Mouse (Mus musculus) stomach, postnatal 0 days (tissue): ENCODE data around the gene B3galt1. TPM values are rescaled to one million over a fixed set of nuclear protein-coding genes. Genes with fewer than 3 reads are reported as not detected.

ENCODE experiments used
- ATAC-seq: fragments of 200-750 bp; cut with Nextera tagmentation; 2 replicates; pipeline ENCODE4 v1.8.0; 2017; ENCODE audit not compliant: low FRiP score, low TSS enrichment
- DNase-seq: peaks from one replicate; pipeline ENCODE4 v3.0.0-alpha.2; 2016; ENCODE audit warnings: low spot score
- H3K27ac ChIP-seq: fragments of 300-500 bp; sonication (generic); replicated peaks from 2 replicates; pipeline ENCODE4 v1.5.1; 2014; ENCODE audit warnings: mild to moderate bottlenecking, control low read depth
- H3K27me3 ChIP-seq: fragments of 300-500 bp; sonication (generic); 2 replicates; pipeline ENCODE4 v1.6.1; 2014; ENCODE audit warnings: low read length; ENCODE audit not compliant: control insufficient read depth, insufficient read depth
- H3K36me3 ChIP-seq: fragments of 300-500 bp; sonication (generic); 2 replicates; pipeline ENCODE4 v1.6.1; 2014; ENCODE audit warnings: low read length, mixed read lengths; ENCODE audit not compliant: control insufficient read depth, insufficient read depth
- H3K4me1 ChIP-seq: fragments of 300-500 bp; sonication (generic); replicated peaks from 2 replicates; pipeline ENCODE4 v1.6.1; 2014; ENCODE audit warnings: antibody characterized with exemption; ENCODE audit not compliant: control insufficient read depth, insufficient read depth
- H3K4me2 ChIP-seq: fragments of 300-500 bp; sonication (generic); replicated peaks from 2 replicates; pipeline ENCODE4 v1.6.1; 2014; ENCODE audit warnings: low read depth, mild to moderate bottlenecking, control low read depth, moderate library complexity
- H3K4me3 ChIP-seq: fragments of 300-500 bp; sonication (generic); 2 replicates; pipeline ENCODE4 v1.5.1; 2014; ENCODE audit warnings: low read depth, low read length, control low read depth
- H3K9ac ChIP-seq: fragments of 300-500 bp; sonication (generic); 2 replicates; pipeline ENCODE4 v1.6.1; 2014; ENCODE audit warnings: mild to moderate bottlenecking, low read length, control low read depth, mixed read lengths
- H3K9me3 ChIP-seq: fragments of 300-500 bp; sonication (generic); 2 replicates; pipeline ENCODE4 v1.6.1; 2016; ENCODE audit warnings: low read length; ENCODE audit not compliant: control insufficient read depth
- CTCF ChIP-seq: IDR thresholded peaks from 2 replicates; pipeline ENCODE4 v1.5.1; 2016; ENCODE audit warnings: antibody characterized with exemption, low read depth, mild to moderate bottlenecking, moderate library complexity
- EP300 ChIP-seq: optimal IDR thresholded peaks from 2 replicates; pipeline ENCODE3; 2016; ENCODE audit warnings: antibody characterized with exemption
- WGBS: fragments of 180-500 bp; shearing (Covaris S2); extraction: QIAGEN DNeasy Blood & Tissue Kit; methylation state at CpG from one replicate; pipeline ENCODE4 v1.1.7; 2014; 5-methylcytosine and 5-hydroxymethylcytosine counted together
- polyA plus RNA-seq: library from polyadenylated mRNA; unstranded; fragments of >200 nt; fragmentation: Nextera tagmentation; extraction: Ambion mirVana; gene quantifications from 2 replicates; pipeline ENCODE4 v1.2.1, GENCODE M21; 2015

The B3galt1 gene
- polyA plus RNA-seq, 1 experiment from 2014 or later: 2.1 TPM

DNA sequence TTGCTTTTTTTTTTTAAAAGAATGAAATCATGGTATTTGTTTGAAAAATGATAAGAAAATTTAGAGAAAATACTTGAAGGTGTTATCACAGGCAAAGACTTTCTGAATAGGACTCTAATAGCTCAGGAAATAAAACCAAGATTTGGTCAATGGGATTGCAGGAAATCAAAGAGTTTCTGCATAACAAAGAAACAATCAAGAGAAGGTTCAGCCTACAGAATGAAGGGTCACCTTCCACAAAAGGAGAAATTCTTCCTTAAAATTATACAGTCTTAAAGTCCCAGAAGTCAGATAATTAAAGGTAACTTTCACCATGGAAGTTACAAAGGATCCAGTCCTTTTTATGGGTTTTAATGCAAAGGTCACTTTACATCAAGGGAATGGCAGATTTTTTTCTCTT is 24.7 kb downstream of the B3galt1 start:
- no peak overlapping the region for H3K4me3 ChIP-seq
- H3K27ac ChIP-seq: no peak overlapping the region
- TF ChIP-seq EP300 (no peak), CTCF (no peak)
- no peak for DNase-seq
- ATAC-seq: no peak
- no peaks in the 10 kb centered on the region for H3K36me3 ChIP-seq
- no peak overlapping the region for H3K4me2 ChIP-seq
- H3K9me3 ChIP-seq: no peaks in the 10 kb centered on the region
- no peaks in the 10 kb centered on the region for H3K4me1 ChIP-seq
- H3K9ac ChIP-seq: no peak overlapping the region
- H3K27me3 ChIP-seq: no peaks in the 10 kb centered on the region

DNA sequence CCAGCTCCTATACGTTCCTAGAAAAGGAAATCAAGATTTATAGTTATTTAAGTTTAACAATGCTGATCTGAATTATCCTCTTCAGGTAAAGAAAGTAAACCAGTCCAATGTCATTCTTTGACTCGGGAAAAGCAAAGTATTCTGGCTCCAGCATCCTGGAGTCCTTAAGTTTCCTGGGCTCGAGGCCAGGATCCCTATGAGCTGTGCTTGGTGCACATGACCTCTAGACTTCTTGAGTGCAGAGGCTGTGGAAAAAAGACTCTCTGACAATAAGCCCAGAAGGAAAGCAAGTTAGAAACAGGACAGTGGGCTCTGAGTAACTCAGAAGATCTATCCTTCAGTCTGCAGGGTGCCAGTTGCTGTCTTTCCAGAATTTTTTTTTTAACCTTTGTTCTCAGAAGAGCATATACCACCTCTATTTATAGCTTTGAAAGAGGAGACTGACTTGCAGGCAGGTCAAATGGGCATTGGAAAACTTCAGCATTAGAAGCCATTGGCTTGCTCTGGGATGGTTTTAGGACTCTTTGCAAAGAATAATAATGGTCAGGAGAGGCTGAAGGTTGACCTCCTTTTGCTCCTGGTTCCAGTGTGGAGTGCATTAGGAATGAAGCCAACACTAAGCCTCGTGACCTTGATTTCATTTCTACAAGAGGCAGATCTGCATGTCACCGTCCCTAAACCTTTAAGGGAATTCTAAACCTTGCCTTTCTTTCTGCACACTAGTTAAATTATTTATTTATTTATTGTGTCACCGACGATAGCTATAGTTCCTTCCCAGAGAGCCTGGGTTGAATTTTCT is 26.4 kb downstream of the B3galt1 start:
- TF ChIP-seq CTCF (no peak), EP300 (no peak)
- WGBS: 71% methylated on average over 7 of the region's 7 CpGs
- H3K27ac ChIP-seq: no peak overlapping the region
- H3K36me3 ChIP-seq: no peaks in the 10 kb centered on the region
- H3K9me3 ChIP-seq: no peaks in the 10 kb centered on the region
- H3K4me1 ChIP-seq: no peaks in the 10 kb centered on the region
- ATAC-seq (no peak), DNase-seq (no peak)
- H3K4me3 ChIP-seq: no peak overlapping the region
- H3K4me2 ChIP-seq: no peak overlapping the region
- no peak overlapping the region for H3K9ac ChIP-seq
- no peaks in the 10 kb centered on the region for H3K27me3 ChIP-seq

DNA sequence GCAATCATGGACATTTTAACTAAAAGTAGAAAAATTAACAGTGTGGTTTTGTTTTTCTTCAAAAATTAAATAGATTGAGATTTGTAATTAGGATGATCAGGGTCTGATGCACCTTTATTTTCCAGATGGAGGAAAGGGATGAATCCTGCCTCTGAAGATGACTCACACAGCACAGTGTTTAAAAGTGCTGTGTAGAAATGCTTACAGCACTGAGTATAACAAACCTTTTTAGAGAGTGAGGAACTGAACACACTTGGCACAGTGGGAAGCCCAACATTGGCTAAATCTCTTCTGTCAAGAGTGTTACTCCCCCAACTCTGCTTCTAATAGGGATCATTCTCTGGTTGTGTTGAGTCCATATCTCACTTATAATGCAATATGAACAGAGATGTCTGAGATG is 57.2 kb downstream of the B3galt1 start:
- H3K9ac ChIP-seq: no peak overlapping the region
- TF ChIP-seq CTCF: no peak
- no peaks in the 10 kb centered on the region for H3K27me3 ChIP-seq
- H3K4me1 ChIP-seq: no peaks in the 10 kb centered on the region
- H3K4me2 ChIP-seq: no peak overlapping the region
- no peak overlapping the region for H3K4me3 ChIP-seq
- no peaks in the 10 kb centered on the region for H3K9me3 ChIP-seq
- no peaks in the 10 kb centered on the region for H3K36me3 ChIP-seq
- ATAC-seq (no peak), DNase-seq (no peak)
- no peak overlapping the region for H3K27ac ChIP-seq

DNA sequence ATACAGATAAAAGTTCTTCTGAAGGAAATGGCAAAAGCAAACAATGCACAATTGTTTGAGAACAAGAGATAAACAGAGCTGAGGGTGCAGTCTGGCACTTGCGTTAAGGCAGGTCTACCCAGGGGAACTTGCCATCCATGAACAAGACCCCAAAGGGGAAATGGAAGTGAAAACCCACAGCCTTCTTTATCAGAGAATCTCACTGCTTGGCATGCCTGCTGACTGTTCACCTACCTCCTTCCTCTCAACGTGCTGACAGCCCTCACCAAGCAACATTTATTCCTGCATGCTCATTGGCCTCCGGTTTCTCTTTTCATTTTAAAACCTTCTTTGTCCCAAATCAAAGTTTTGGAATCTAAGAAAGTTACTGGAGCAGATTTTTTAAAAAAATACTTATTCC is 62.0 kb downstream of the B3galt1 start:
- no peak for DNase-seq
- H3K27me3 ChIP-seq: no peaks in the 10 kb centered on the region
- H3K4me1 ChIP-seq: no peaks in the 10 kb centered on the region
- no peak for ATAC-seq
- no peak overlapping the region for H3K4me2 ChIP-seq
- no peak overlapping the region for H3K27ac ChIP-seq
- no peak for TF ChIP-seq CTCF
- H3K4me3 ChIP-seq: no peak overlapping the region
- H3K9me3 ChIP-seq: no peaks in the 10 kb centered on the region
- 61% methylated on average over 3 of the region's 3 CpGs for WGBS
- H3K36me3 ChIP-seq: no peaks in the 10 kb centered on the region
- no peak overlapping the region for H3K9ac ChIP-seq

DNA sequence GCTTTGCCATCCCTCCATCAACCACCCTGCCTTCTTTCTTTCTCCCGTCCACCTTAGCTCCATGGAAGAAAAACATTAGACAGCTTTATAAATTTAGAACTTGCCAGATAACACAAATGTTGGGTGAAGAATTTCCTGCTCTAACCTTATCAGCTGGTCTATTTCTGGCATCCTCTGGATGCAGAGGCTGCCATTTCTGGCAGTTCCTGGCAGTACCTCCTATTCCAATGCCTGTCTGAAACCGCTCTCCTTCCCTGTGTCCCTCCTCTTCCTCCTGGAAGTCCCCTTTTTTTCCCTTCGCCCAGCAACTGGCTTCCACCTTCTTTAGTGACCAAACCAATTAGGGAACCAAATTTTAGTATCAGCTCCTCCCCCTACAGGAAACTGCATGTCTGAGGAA is 62.6 kb downstream of the B3galt1 start:
- DNase-seq (no peak), ATAC-seq (no peak)
- H3K9ac ChIP-seq: no peak overlapping the region
- H3K9me3 ChIP-seq: no peaks in the 10 kb centered on the region
- 76% methylated on average over 3 of the region's 3 CpGs for WGBS
- H3K4me1 ChIP-seq: no peaks in the 10 kb centered on the region
- no peak overlapping the region for H3K4me3 ChIP-seq
- H3K27ac ChIP-seq: no peak overlapping the region
- no peak overlapping the region for H3K4me2 ChIP-seq
- TF ChIP-seq EP300 (no peak), CTCF (no peak)
- H3K27me3 ChIP-seq: no peaks in the 10 kb centered on the region
- H3K36me3 ChIP-seq: no peaks in the 10 kb centered on the region

DNA sequence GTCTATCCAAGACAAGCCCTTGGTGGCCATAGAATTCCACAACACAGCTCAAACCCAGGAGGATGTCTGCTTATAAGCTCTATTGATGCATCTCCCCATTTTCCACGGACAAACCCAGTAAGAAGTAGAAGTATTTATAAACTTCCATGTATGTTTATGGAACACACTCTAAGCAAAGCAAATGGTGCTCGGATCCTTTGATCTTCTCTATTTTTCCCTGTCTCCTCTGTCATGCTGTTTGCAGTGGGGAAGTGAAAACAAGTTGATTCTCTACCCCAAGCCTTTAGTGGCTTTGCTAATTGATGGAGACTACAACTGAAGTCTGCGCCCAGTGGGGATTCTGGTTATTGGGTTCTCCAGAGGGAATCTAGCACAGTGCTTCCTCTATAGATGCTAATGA is 89.2 kb downstream of the B3galt1 start:
- 64% methylated on average over 3 of the region's 3 CpGs for whole genome bisulfite sequencing
- H3K27ac ChIP-seq: no peak overlapping the region
- ATAC-seq (no peak), DNase-seq (no peak)
- no peak overlapping the region for H3K4me2 ChIP-seq
- H3K4me1 ChIP-seq: no peaks in the 10 kb centered on the region
- no peak overlapping the region for H3K9ac ChIP-seq
- H3K9me3 ChIP-seq: no peaks in the 10 kb centered on the region
- no peak overlapping the region for H3K4me3 ChIP-seq
- TF ChIP-seq CTCF (no peak), EP300 (no peak)
- no peaks in the 10 kb centered on the region for H3K36me3 ChIP-seq
- H3K27me3 ChIP-seq: no peaks in the 10 kb centered on the region
